Mouse (Mus musculus): ENCODE measurements around the gene Sytl3. TPM values are rescaled to one million over a fixed set of nuclear protein-coding genes. Genes with fewer than 3 reads are reported as not detected.
"Not testable (repeated sequence)": the region's sequence is repeated elsewhere in the genome, so short reads cannot be mapped to it uniquely, and the experiment has no call there.

Gene Sytl3
- polyA plus RNA-seq, 1 experiment from 2014 or later = 2.5 TPM

- H3K36me3 ChIP-seq (ENCODE audit: insufficient read depth, low read length); H3K9me3 ChIP-seq (replicated peaks; ENCODE audit: low read length); H3K4me2 ChIP-seq (ENCODE audit: low read length); ATAC-seq (replicated peaks; ENCODE audit: low FRiP score, low read depth); H3K9ac ChIP-seq (ENCODE audit: low read depth, low read length); DNase-seq (ENCODE audit: low spot score); H3K27me3 ChIP-seq (ENCODE audit: insufficient read depth, low read length); H3K4me3 ChIP-seq (replicated peaks; ENCODE audit: low read depth, low read length); H3K27ac ChIP-seq; H3K4me1 ChIP-seq (replicated peaks; ENCODE audit: insufficient read depth, low read length): not testable (repeated sequence)
- WGBS = 42% methylated on average over 1 of the region's 6 CpGs
Observed at GRCm38 (mm10) chr17:6624926-6625558, 33.9 kb upstream of the Sytl3 start.

GRCm38 (mm10) chr17:6630398-6630797, 28.5 kb upstream of the Sytl3 start:
- H3K9ac ChIP-seq (ENCODE audit: low read depth, low read length); H3K36me3 ChIP-seq (ENCODE audit: insufficient read depth, low read length); H3K4me2 ChIP-seq (ENCODE audit: low read length); H3K27ac ChIP-seq; DNase-seq (ENCODE audit: low spot score); H3K27me3 ChIP-seq (ENCODE audit: insufficient read depth, low read length); H3K4me3 ChIP-seq (replicated peaks; ENCODE audit: low read depth, low read length); ATAC-seq (replicated peaks; ENCODE audit: low FRiP score, low read depth); H3K9me3 ChIP-seq (replicated peaks; ENCODE audit: low read length); H3K4me1 ChIP-seq (replicated peaks; ENCODE audit: insufficient read depth, low read length): not testable (repeated sequence)
- 84% methylated on average over 4 of the region's 4 CpGs for WGBS

GRCm38 (mm10) chr17:6632850-6633249, 26.0 kb upstream of the Sytl3 start:
- H3K27me3 ChIP-seq (ENCODE audit: insufficient read depth, low read length); H3K4me1 ChIP-seq (replicated peaks; ENCODE audit: insufficient read depth, low read length); DNase-seq (ENCODE audit: low spot score); H3K4me2 ChIP-seq (ENCODE audit: low read length); H3K9me3 ChIP-seq (replicated peaks; ENCODE audit: low read length); H3K27ac ChIP-seq; ATAC-seq (replicated peaks; ENCODE audit: low FRiP score, low read depth); H3K9ac ChIP-seq (ENCODE audit: low read depth, low read length); H3K4me3 ChIP-seq (replicated peaks; ENCODE audit: low read depth, low read length); H3K36me3 ChIP-seq (ENCODE audit: insufficient read depth, low read length): not testable (repeated sequence)
- 97% methylated on average over 6 of the region's 6 CpGs for WGBS

GRCm38 (mm10) chr17:6635781-6636180, 23.1 kb upstream of the Sytl3 start:
- H3K4me1 ChIP-seq (replicated peaks; ENCODE audit: insufficient read depth, low read length); H3K4me3 ChIP-seq (replicated peaks; ENCODE audit: low read depth, low read length); H3K9me3 ChIP-seq (replicated peaks; ENCODE audit: low read length); H3K4me2 ChIP-seq (ENCODE audit: low read length); ATAC-seq (replicated peaks; ENCODE audit: low FRiP score, low read depth); H3K27me3 ChIP-seq (ENCODE audit: insufficient read depth, low read length); H3K27ac ChIP-seq; H3K9ac ChIP-seq (ENCODE audit: low read depth, low read length); H3K36me3 ChIP-seq (ENCODE audit: insufficient read depth, low read length); DNase-seq (ENCODE audit: low spot score): not testable (repeated sequence)
- 78% methylated on average over 1 of the region's 4 CpGs for WGBS

- no peak overlapping the region for H3K4me2 ChIP-seq (ENCODE audit: low read length)
- WGBS = 88% methylated on average over 5 of the region's 5 CpGs
- ATAC-seq (replicated peaks; ENCODE audit: low FRiP score, low read depth) (no peak), DNase-seq (ENCODE audit: low spot score) (no peak)
- no peaks in the 10 kb centered on the region for H3K27me3 ChIP-seq (ENCODE audit: insufficient read depth, low read length)
- no peak overlapping the region for H3K4me3 ChIP-seq (replicated peaks; ENCODE audit: low read depth, low read length)
- H3K4me1 ChIP-seq (replicated peaks; ENCODE audit: insufficient read depth, low read length) = no peaks in the 10 kb centered on the region
- no peak overlapping the region for H3K27ac ChIP-seq
- no peak overlapping the region for H3K9ac ChIP-seq (ENCODE audit: low read depth, low read length)
- no peaks in the 10 kb centered on the region for H3K36me3 ChIP-seq (ENCODE audit: insufficient read depth, low read length)
- no peaks in the 10 kb centered on the region for H3K9me3 ChIP-seq (replicated peaks; ENCODE audit: low read length)
- no peak for TF ChIP-seq CTCF (IDR thresholded peaks at IDR 0.05; ENCODE audit: low read depth)
Observed at GRCm38 (mm10) chr17:6636861-6637260, 22.0 kb upstream of the Sytl3 start.

GRCm38 (mm10) chr17:6637434-6637833, 21.5 kb upstream of the Sytl3 start:
- H3K9ac ChIP-seq (ENCODE audit: low read depth, low read length); H3K4me2 ChIP-seq (ENCODE audit: low read length); H3K9me3 ChIP-seq (replicated peaks; ENCODE audit: low read length); H3K4me3 ChIP-seq (replicated peaks; ENCODE audit: low read depth, low read length); H3K27ac ChIP-seq; ATAC-seq (replicated peaks; ENCODE audit: low FRiP score, low read depth); DNase-seq (ENCODE audit: low spot score); H3K27me3 ChIP-seq (ENCODE audit: insufficient read depth, low read length); H3K4me1 ChIP-seq (replicated peaks; ENCODE audit: insufficient read depth, low read length); H3K36me3 ChIP-seq (ENCODE audit: insufficient read depth, low read length): not testable (repeated sequence)
- 100% methylated on average over 3 of the region's 4 CpGs for WGBS

GRCm38 (mm10) chr17:6638444-6638843, 20.4 kb upstream of the Sytl3 start:
- not testable (repeated sequence) for H3K4me1 ChIP-seq (replicated peaks; ENCODE audit: insufficient read depth, low read length); H3K9ac ChIP-seq (ENCODE audit: low read depth, low read length); H3K9me3 ChIP-seq (replicated peaks; ENCODE audit: low read length); H3K27ac ChIP-seq; ATAC-seq (replicated peaks; ENCODE audit: low FRiP score, low read depth); H3K27me3 ChIP-seq (ENCODE audit: insufficient read depth, low read length); DNase-seq (ENCODE audit: low spot score); H3K36me3 ChIP-seq (ENCODE audit: insufficient read depth, low read length); H3K4me3 ChIP-seq (replicated peaks; ENCODE audit: low read depth, low read length); H3K4me2 ChIP-seq (ENCODE audit: low read length)
- 82% methylated on average over 7 of the region's 8 CpGs for WGBS

- WGBS = 95% methylated on average over 15 of the region's 21 CpGs
- not testable (repeated sequence) for H3K27ac ChIP-seq; H3K9me3 ChIP-seq (replicated peaks; ENCODE audit: low read length); H3K9ac ChIP-seq (ENCODE audit: low read depth, low read length); H3K4me2 ChIP-seq (ENCODE audit: low read length); H3K4me1 ChIP-seq (replicated peaks; ENCODE audit: insufficient read depth, low read length); DNase-seq (ENCODE audit: low spot score); ATAC-seq (replicated peaks; ENCODE audit: low FRiP score, low read depth); H3K36me3 ChIP-seq (ENCODE audit: insufficient read depth, low read length); H3K27me3 ChIP-seq (ENCODE audit: insufficient read depth, low read length); H3K4me3 ChIP-seq (replicated peaks; ENCODE audit: low read depth, low read length)
Observed at GRCm38 (mm10) chr17:6639486-6639885, 19.4 kb upstream of the Sytl3 start.

GRCm38 (mm10) chr17:6640044-6640637, 18.8 kb upstream of the Sytl3 start:
- not testable (repeated sequence) for ATAC-seq (replicated peaks; ENCODE audit: low FRiP score, low read depth); H3K27me3 ChIP-seq (ENCODE audit: insufficient read depth, low read length); H3K4me3 ChIP-seq (replicated peaks; ENCODE audit: low read depth, low read length); H3K4me1 ChIP-seq (replicated peaks; ENCODE audit: insufficient read depth, low read length); H3K4me2 ChIP-seq (ENCODE audit: low read length); H3K36me3 ChIP-seq (ENCODE audit: insufficient read depth, low read length); DNase-seq (ENCODE audit: low spot score); H3K9me3 ChIP-seq (replicated peaks; ENCODE audit: low read length); H3K27ac ChIP-seq; H3K9ac ChIP-seq (ENCODE audit: low read depth, low read length)
- 91% methylated on average over 10 of the region's 10 CpGs for WGBS
